In genomic region chr7:16950861-16951635, GRCm38 (mm10) we compare ENCODE assay signal across 8 mouse cellular contexts. TPM values are rescaled to one million over a fixed set of nuclear protein-coding genes. Genes with fewer than 3 reads are reported as not detected.
DNase-seq lines count a peak whose midpoint lies in the region; ATAC-seq and TF ChIP-seq lines count a peak whose summit lies in the region.

No protein-coding gene starts in this region.

- WGBS in forebrain, embryonic 10.5 days, result 32% methylated on average over 18 of the region's 18 CpGs
- WGBS in heart, embryonic 15.5 days, result 23% methylated on average over 18 of the region's 18 CpGs
- whole genome bisulfite sequencing in liver, embryonic 16.5 days (ENCODE audit: insufficient replicate concordance), result 19% methylated on average over 18 of the region's 18 CpGs
- WGBS in neural tube, embryonic 13.5 days, result 28% methylated on average over 18 of the region's 18 CpGs

- peaks cover 49% of the 10 kb centered on the region for H3K27me3 ChIP-seq in forebrain, embryonic 10.5 days (ENCODE audit: poor library complexity, severe bottlenecking)
- H3K27me3 ChIP-seq in heart, embryonic 15.5 days, result peaks cover 29% of the 10 kb centered on the region
- peaks cover 39% of the 10 kb centered on the region for H3K27me3 ChIP-seq in liver, embryonic 16.5 days (ENCODE audit: control insufficient read depth, insufficient read depth, low read depth, low read length)
- peaks cover 15% of the 10 kb centered on the region for H3K27me3 ChIP-seq in neural tube, embryonic 13.5 days

- no peaks in the 10 kb centered on the region for H3K9me3 ChIP-seq in forebrain, embryonic 10.5 days
- H3K9me3 ChIP-seq in heart, embryonic 15.5 days (replicated peaks), result no peaks in the 10 kb centered on the region
- H3K9me3 ChIP-seq in liver, embryonic 16.5 days (replicated peaks; ENCODE audit: control insufficient read depth, low read length), result no peaks in the 10 kb centered on the region
- no peaks in the 10 kb centered on the region for H3K9me3 ChIP-seq in neural tube, embryonic 13.5 days

- no peaks in the 10 kb centered on the region for H3K4me1 ChIP-seq in bone marrow macrophage, adult 2 months (ENCODE audit: control insufficient read depth, insufficient read depth, low read length)
- peaks cover 41% of the 10 kb centered on the region for H3K4me1 ChIP-seq in forebrain, embryonic 10.5 days
- peaks cover 40% of the 10 kb centered on the region for H3K4me1 ChIP-seq in heart, embryonic 15.5 days (replicated peaks)
- peaks cover 6% of the 10 kb centered on the region for H3K4me1 ChIP-seq in liver, embryonic 16.5 days (ENCODE audit: control insufficient read depth, low read depth, low read length)
- peaks cover 62% of the 10 kb centered on the region for H3K4me1 ChIP-seq in neural tube, embryonic 13.5 days (replicated peaks)

- peak; percentile 91 for DNase-seq in CD4-positive, CD25-positive, alpha-beta regulatory T cell, adult 2 months (ENCODE audit: low read depth, low spot score)
- peak; percentile 80 for DNase-seq in forebrain, embryonic 10.5 days (ENCODE audit: extremely low spot score, low spot score)
- DNase-seq in kidney, postnatal 14 days, result peak; percentile 86
- peak; percentile 62 for DNase-seq in telencephalon, adult 2 months (ENCODE audit: low read depth, low spot score)

- TF ChIP-seq CTCF in bone marrow macrophage, adult 2 months (IDR thresholded peaks at IDR 0.05; ENCODE audit: low read depth, low read length), result peak; percentile 32; the same call in 1 of the 2 replicates

- H3K9ac ChIP-seq in heart, embryonic 15.5 days, result no peak overlapping the region
- H3K9ac ChIP-seq in liver, embryonic 16.5 days (ENCODE audit: low read depth, low read length), result no peak overlapping the region
- no peak overlapping the region for H3K9ac ChIP-seq in neural tube, embryonic 13.5 days

- H3K36me3 ChIP-seq in forebrain, embryonic 10.5 days (replicated peaks), result no peaks in the 10 kb centered on the region
- no peaks in the 10 kb centered on the region for H3K36me3 ChIP-seq in heart, embryonic 15.5 days
- no peaks in the 10 kb centered on the region for H3K36me3 ChIP-seq in liver, embryonic 16.5 days (ENCODE audit: control insufficient read depth, insufficient read depth)
- 0 out of 2 replicates have a peak, but pooled peaks cover 9% of the 10 kb centered on the region for H3K36me3 ChIP-seq in neural tube, embryonic 13.5 days

- no peak overlapping the region for H3K4me3 ChIP-seq in bone marrow macrophage, adult 2 months (ENCODE audit: insufficient read depth, low read length)
- no peak overlapping the region for H3K4me3 ChIP-seq in forebrain, embryonic 10.5 days
- no peak overlapping the region for H3K4me3 ChIP-seq in heart, embryonic 15.5 days
- H3K4me3 ChIP-seq in liver, embryonic 16.5 days (ENCODE audit: low read depth, low read length), result no peak overlapping the region
- H3K4me3 ChIP-seq in neural tube, embryonic 13.5 days, result no peak overlapping the region

- no peak overlapping the region; the same call in 1 of the 2 replicates for H3K4me2 ChIP-seq in heart, embryonic 15.5 days
- no peak overlapping the region for H3K4me2 ChIP-seq in liver, embryonic 16.5 days (ENCODE audit: low read depth, low read length)
- H3K4me2 ChIP-seq in neural tube, embryonic 13.5 days, result no peak overlapping the region

- TF ChIP-seq POLR2A in bone marrow macrophage, adult 2 months (IDR thresholded peaks at IDR 0.05; ENCODE audit: borderline replicate concordance, low read depth, low read length), result no peak

- ATAC-seq in heart, embryonic 15.5 days (replicated peaks; ENCODE audit: insufficient number of reproducible peaks, insufficient read depth, low FRiP score, low read depth), result peak; percentile 47; the same call in 1 of the 2 replicates
- peak; percentile 70 for ATAC-seq in liver, embryonic 16.5 days (ENCODE audit: low read depth)
- peak; percentile 47 for ATAC-seq in neural tube, embryonic 13.5 days (ENCODE audit: low read depth)

- no peak overlapping the region for H3K27ac ChIP-seq in bone marrow macrophage, adult 2 months (ENCODE audit: insufficient read depth, low read depth, low read length)
- no peak overlapping the region for H3K27ac ChIP-seq in forebrain, embryonic 10.5 days
- H3K27ac ChIP-seq in heart, embryonic 15.5 days, result no peak overlapping the region
- no peak overlapping the region for H3K27ac ChIP-seq in liver, embryonic 16.5 days (ENCODE audit: low read length)
- peak overlapping the region; percentile 77 for H3K27ac ChIP-seq in neural tube, embryonic 13.5 days (replicated peaks)

RNA-seq across cellular contexts. Expression of gene Pnmal2, which starts 6.6 kb away (rescaled TPM):
- not detected in 2 replicates for polyA plus RNA-seq in bone marrow macrophage, adult 2 months (2012; ENCODE audit: insufficient read depth, insufficient read length, missing spikeins)
- polyA plus RNA-seq in forebrain, embryonic 10.5 days (2016; fragmentation: Nextera tagmentation; extraction: Ambion mirVana), result 4.3 and 6.8 TPM in 2 replicates
- 4.7 and 6.2 TPM in 2 replicates for polyA plus RNA-seq in heart, embryonic 15.5 days (2015; fragmentation: Nextera tagmentation; extraction: Ambion mirVana)
- polyA plus RNA-seq in liver, embryonic 16.5 days (2015; fragmentation: Nextera tagmentation; extraction: Ambion mirVana), result 0.20 and 0.42 TPM in 2 replicates
- polyA plus RNA-seq in neural tube, embryonic 13.5 days (2015; fragmentation: Nextera tagmentation; extraction: Ambion mirVana), result 76.2 and 82.4 TPM in 2 replicates

RNA-seq across cellular contexts. Expression of gene Pnmal1, which starts 8.4 kb away (rescaled TPM):
- not detected in 2 replicates for polyA plus RNA-seq in bone marrow macrophage, adult 2 months (2012; ENCODE audit: insufficient read depth, insufficient read length, missing spikeins)
- polyA plus RNA-seq in forebrain, embryonic 10.5 days (2016; fragmentation: Nextera tagmentation; extraction: Ambion mirVana), result 7.3 and 9.3 TPM in 2 replicates
- 0.05 and 0.24 TPM in 2 replicates for polyA plus RNA-seq in heart, embryonic 15.5 days (2015; fragmentation: Nextera tagmentation; extraction: Ambion mirVana)
- 0.02 and 0.05 TPM in 2 replicates for polyA plus RNA-seq in liver, embryonic 16.5 days (2015; fragmentation: Nextera tagmentation; extraction: Ambion mirVana)
- 37.6 and 39.7 TPM in 2 replicates for polyA plus RNA-seq in neural tube, embryonic 13.5 days (2015; fragmentation: Nextera tagmentation; extraction: Ambion mirVana)

RNA-seq across cellular contexts. Expression of gene Calm3, which starts 27.1 kb away (rescaled TPM):
- polyA plus RNA-seq in bone marrow macrophage, adult 2 months (2012; ENCODE audit: insufficient read depth, insufficient read length, missing spikeins), result 373 and 387 TPM in 2 replicates
- polyA plus RNA-seq in forebrain, embryonic 10.5 days (2016; fragmentation: Nextera tagmentation; extraction: Ambion mirVana), result 156 and 163 TPM in 2 replicates
- polyA plus RNA-seq in heart, embryonic 15.5 days (2015; fragmentation: Nextera tagmentation; extraction: Ambion mirVana), result 96.4 and 98.4 TPM in 2 replicates
- 81.6 and 86.6 TPM in 2 replicates for polyA plus RNA-seq in liver, embryonic 16.5 days (2015; fragmentation: Nextera tagmentation; extraction: Ambion mirVana)
- 275 and 297 TPM in 2 replicates for polyA plus RNA-seq in neural tube, embryonic 13.5 days (2015; fragmentation: Nextera tagmentation; extraction: Ambion mirVana)

RNA-seq across cellular contexts. Expression of gene Gm42372, which starts 31.8 kb away (rescaled TPM):
- polyA plus RNA-seq in bone marrow macrophage, adult 2 months (2012; ENCODE audit: insufficient read depth, insufficient read length, missing spikeins), result 0.16 TPM in 1 of 2 replicates, not detected in the other
- 1.2 and 1.4 TPM in 2 replicates for polyA plus RNA-seq in forebrain, embryonic 10.5 days (2016; fragmentation: Nextera tagmentation; extraction: Ambion mirVana)
- polyA plus RNA-seq in heart, embryonic 15.5 days (2015; fragmentation: Nextera tagmentation; extraction: Ambion mirVana), result 0.05 and 0.23 TPM in 2 replicates
- polyA plus RNA-seq in liver, embryonic 16.5 days (2015; fragmentation: Nextera tagmentation; extraction: Ambion mirVana), result 0.04 TPM in 2 replicates
- polyA plus RNA-seq in neural tube, embryonic 13.5 days (2015; fragmentation: Nextera tagmentation; extraction: Ambion mirVana), result 3.3 and 3.5 TPM in 2 replicates

RNA-seq across cellular contexts. Expression of gene Ccdc8, which starts 41.5 kb away (rescaled TPM):
- not detected in 2 replicates for polyA plus RNA-seq in bone marrow macrophage, adult 2 months (2012; ENCODE audit: insufficient read depth, insufficient read length, missing spikeins)
- 7.8 and 8.9 TPM in 2 replicates for polyA plus RNA-seq in forebrain, embryonic 10.5 days (2016; fragmentation: Nextera tagmentation; extraction: Ambion mirVana)
- polyA plus RNA-seq in heart, embryonic 15.5 days (2015; fragmentation: Nextera tagmentation; extraction: Ambion mirVana), result 28.1 and 34.0 TPM in 2 replicates
- 5.3 and 5.9 TPM in 2 replicates for polyA plus RNA-seq in liver, embryonic 16.5 days (2015; fragmentation: Nextera tagmentation; extraction: Ambion mirVana)
- 6.6 and 7.6 TPM in 2 replicates for polyA plus RNA-seq in neural tube, embryonic 13.5 days (2015; fragmentation: Nextera tagmentation; extraction: Ambion mirVana)
